Mouse (Mus musculus) intestine, embryonic 15.5 days (tissue): Measurements from ENCODE around the gene A4galt. TPM values are rescaled to one million over a fixed set of nuclear protein-coding genes. Genes with fewer than 3 reads are reported as not detected.
A peak's percentile ranks its signal among the peaks of the same experiment; 100 is the strongest.

Source experiments
- ATAC-seq: fragments of 200-750 bp; cut with Nextera tagmentation; 2 replicates; pipeline ENCODE4 v1.8.0; 2017; ENCODE audit warnings: moderate TSS enrichment, moderate library complexity
- H3K27ac ChIP-seq: fragments of 300-500 bp; sonication (generic); 2 replicates; pipeline ENCODE4 v1.5.1; 2015; ENCODE audit warnings: mild to moderate bottlenecking, inconsistent platforms
- H3K27me3 ChIP-seq: fragments of 300-500 bp; sonication (generic); replicated peaks from 2 replicates; pipeline ENCODE4 v1.6.1; 2015; ENCODE audit warnings: inconsistent platforms
- H3K36me3 ChIP-seq: fragments of 300-500 bp; sonication (generic); 2 replicates; pipeline ENCODE4 v1.6.1; 2015; ENCODE audit warnings: inconsistent platforms
- H3K4me1 ChIP-seq: fragments of 300-500 bp; sonication (generic); replicated peaks from 2 replicates; pipeline ENCODE4 v1.6.1; 2015; ENCODE audit warnings: inconsistent platforms
- H3K4me2 ChIP-seq: fragments of 300-500 bp; sonication (generic); replicated peaks from 2 replicates; pipeline ENCODE4 v1.6.1; 2015; ENCODE audit warnings: mild to moderate bottlenecking, inconsistent platforms
- H3K4me3 ChIP-seq: fragments of 300-500 bp; sonication (generic); replicated peaks from 2 replicates; pipeline ENCODE4 v1.5.1; 2015; ENCODE audit warnings: inconsistent platforms
- H3K9ac ChIP-seq: fragments of 300-500 bp; sonication (generic); 2 replicates; pipeline ENCODE4 v1.6.1; 2015; ENCODE audit warnings: inconsistent platforms
- H3K9me3 ChIP-seq: fragments of 300-500 bp; sonication (generic); 2 replicates; pipeline ENCODE4 v1.6.1; 2016; ENCODE audit warnings: inconsistent platforms
- WGBS: fragments of 180-500 bp; shearing (Covaris S2); methylation state at CpG from one replicate; pipeline ENCODE4 v1.1.7; 2015; 5-methylcytosine and 5-hydroxymethylcytosine counted together
- polyA plus RNA-seq: library from polyadenylated mRNA; unstranded; fragments of >200 nt; fragmentation: Nextera tagmentation; extraction: Ambion mirVana; gene quantifications from 2 replicates; pipeline ENCODE4 v1.2.1, GENCODE M21; 2015

A4galt gene
- 3.3 and 4.2 TPM in 2 replicates for polyA plus RNA-seq

DNA sequence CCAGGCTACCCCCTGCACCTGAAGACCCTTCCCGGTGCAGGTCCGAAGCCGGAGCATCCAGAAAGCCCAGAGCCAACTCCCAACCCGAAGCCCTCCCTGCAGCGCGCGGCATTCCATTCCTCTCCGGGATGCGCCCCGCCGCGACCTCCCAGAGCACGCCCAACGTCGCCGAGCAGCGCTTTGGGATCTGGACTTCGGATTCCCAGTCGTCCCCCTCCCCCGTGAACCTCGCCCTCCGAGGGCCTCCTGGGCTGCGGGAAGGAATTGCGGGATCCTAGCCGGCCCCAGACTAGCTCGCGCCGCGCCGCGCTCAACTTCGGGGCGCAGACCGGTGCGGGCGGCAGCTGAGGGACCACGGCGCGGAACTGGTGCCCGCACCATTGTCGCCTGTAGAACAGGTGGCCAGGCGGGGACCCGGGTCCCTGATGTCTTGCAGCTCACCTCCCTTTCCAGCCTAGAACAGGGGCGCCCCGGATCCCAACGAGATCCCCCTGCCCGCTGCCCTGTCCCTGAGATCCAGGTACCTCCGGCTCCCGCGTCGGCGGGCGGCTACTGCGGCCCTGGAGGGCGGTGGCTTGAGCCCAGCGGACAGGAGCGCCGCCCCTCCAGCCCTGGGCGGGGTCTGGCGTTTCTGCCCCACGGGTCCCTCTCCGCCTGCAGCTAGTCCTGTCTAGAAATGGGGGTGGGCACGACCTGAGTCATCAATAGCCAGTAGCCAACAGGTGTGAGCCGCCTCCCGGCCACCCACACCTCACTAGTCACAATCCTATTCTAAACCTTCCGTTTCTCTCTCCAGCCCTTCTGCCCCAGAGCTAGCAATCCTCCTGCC lies at the start of gene A4galt:
TSS of gene A4galt (minus strand) at position 599 of the 829 bp plus-strand sequence.
- Histone ChIP-seq H3K4me1 (peaks cover 20% of the 10 kb centered on the region), H3K27me3 (peaks cover 14% of the 10 kb centered on the region), H3K36me3 (no peaks in the 10 kb centered on the region), H3K27ac (no peak within 1 kb of the TSS), H3K9ac (peak within 1 kb of the TSS; percentile 58), H3K4me3 (peak within 1 kb of the TSS; percentile 61), H3K4me2 (peak within 1 kb of the TSS; percentile 93), H3K9me3 (no peaks in the 10 kb centered on the region)
- WGBS = 2% methylated on average over 66 of the region's 66 CpGs
- peak; percentile 61 for ATAC-seq

DNA sequence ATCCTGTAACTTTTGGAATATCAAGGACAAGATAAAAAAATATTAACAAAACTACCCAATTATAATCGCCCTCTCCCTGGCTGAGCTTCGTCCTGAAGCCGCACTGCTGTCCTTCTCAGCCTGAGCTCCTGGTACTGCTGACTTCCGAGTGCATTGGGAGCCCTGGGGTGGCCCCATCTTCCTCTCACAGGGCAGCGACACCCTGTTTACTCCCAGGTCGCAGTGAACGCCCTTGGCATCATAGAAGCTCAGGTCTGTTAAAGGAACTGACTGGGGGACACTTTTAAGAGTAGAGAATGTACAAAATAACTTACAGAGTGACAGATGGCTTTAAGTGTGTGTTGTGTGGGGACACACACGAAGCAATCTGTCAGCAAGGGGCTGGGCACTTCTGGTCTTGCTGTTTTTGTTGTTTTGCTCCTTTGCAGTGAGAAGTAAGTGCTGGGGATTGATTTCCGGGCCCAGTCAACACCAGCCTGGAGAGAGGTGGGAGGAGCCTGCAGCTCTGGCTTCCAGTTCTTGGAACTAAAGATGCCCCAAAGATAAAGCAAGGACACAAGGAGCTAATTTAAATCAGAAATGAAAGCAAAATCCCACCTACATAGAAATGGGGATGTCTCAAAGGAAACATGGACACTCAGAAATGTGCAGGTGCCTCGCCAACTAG lies 48.5 kb upstream of the A4galt start:
- Histone ChIP-seq H3K36me3 (peaks cover 8% of the 10 kb centered on the region), H3K27me3 (no peaks in the 10 kb centered on the region), H3K4me2 (no peak overlapping the region), H3K27ac (no peak overlapping the region), H3K9me3 (no peaks in the 10 kb centered on the region), H3K4me1 (peaks cover 20% of the 10 kb centered on the region), H3K9ac (no peak overlapping the region), H3K4me3 (no peak overlapping the region)
- WGBS = 58% methylated on average over 10 of the region's 10 CpGs
- no peak for ATAC-seq

DNA sequence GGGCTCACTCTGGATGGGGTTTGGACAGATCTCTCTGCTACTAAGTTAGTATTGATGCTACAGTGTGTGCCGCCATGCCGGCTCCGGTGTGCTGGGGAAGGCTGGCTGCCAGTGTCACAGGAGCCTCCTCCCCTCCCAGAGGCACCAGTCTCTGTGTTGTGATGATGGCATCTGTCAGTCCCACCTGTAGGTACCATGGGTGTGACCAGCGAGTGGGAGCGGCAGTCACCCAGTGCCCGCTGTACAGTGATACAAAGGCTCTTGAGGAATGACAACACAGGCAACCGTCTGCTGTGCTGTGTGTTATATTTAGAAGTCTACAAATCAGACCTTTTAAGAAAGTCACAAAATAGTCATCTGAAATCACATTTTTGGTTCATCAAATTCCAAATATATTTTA lies 47.9 kb upstream of the A4galt start:
- 88% methylated on average over 7 of the region's 7 CpGs for WGBS
- ATAC-seq = no peak
- no peaks in the 10 kb centered on the region for H3K27me3 ChIP-seq
- H3K27ac ChIP-seq = no peak overlapping the region
- H3K9ac ChIP-seq = no peak overlapping the region
- no peak overlapping the region for H3K4me3 ChIP-seq
- no peak overlapping the region for H3K4me2 ChIP-seq
- peaks cover 6% of the 10 kb centered on the region for H3K36me3 ChIP-seq
- H3K4me1 ChIP-seq = peaks cover 14% of the 10 kb centered on the region
- no peaks in the 10 kb centered on the region for H3K9me3 ChIP-seq

DNA sequence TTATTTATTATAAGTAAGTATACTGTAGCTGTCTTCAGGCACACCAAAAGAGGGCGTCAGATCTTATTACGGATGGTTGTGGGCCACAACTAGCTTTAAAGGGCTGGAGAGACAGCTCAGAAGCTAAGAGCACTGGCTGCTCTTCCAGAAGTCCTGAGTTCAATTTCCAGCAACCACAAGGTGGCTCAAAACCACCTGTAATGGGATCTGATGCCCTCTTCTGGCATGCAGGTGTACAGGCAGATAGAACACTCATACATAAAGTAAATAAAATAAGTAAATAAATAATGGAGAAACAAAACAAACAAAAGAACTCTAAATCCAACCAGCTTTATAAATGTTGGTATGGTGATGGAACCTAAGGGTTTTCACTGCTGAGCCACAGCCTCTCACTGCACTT lies 47.2 kb upstream of the A4galt start:
- Histone ChIP-seq H3K27me3 (no peaks in the 10 kb centered on the region), H3K27ac (no peak overlapping the region), H3K9me3 (no peaks in the 10 kb centered on the region), H3K36me3 (peaks cover 6% of the 10 kb centered on the region), H3K9ac (no peak overlapping the region), H3K4me1 (peaks cover 10% of the 10 kb centered on the region), H3K4me3 (no peak overlapping the region), H3K4me2 (no peak overlapping the region)
- 87% methylated on average over 2 of the region's 2 CpGs for WGBS
- ATAC-seq = no peak

DNA sequence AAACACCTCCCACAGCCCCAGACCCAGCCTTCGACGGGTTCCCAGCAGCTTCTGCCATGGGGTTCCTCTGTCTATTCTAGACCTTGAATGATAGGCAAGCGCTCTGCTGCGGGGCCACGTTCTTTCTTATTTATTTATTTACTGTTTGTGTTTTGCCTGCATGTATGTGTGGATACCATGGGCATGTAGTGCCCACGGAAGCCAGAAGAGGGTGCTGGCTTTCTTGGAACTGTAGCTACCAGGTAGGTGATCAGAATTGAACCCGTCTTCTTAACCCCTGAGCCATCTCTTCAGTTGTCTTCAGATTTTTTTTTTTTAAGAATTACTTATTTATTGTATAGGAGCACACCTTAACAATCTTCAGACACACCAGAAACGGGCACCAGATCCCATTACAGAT lies 46.7 kb upstream of the A4galt start:
- Histone ChIP-seq H3K4me2 (no peak overlapping the region), H3K27me3 (no peaks in the 10 kb centered on the region), H3K4me3 (no peak overlapping the region), H3K4me1 (peaks cover 9% of the 10 kb centered on the region; the same call in 1 of the 2 replicates), H3K9ac (no peak overlapping the region), H3K27ac (no peak overlapping the region), H3K36me3 (peaks cover 5% of the 10 kb centered on the region), H3K9me3 (no peaks in the 10 kb centered on the region)
- no peak for ATAC-seq
- WGBS = 85% methylated on average over 8 of the region's 8 CpGs

DNA sequence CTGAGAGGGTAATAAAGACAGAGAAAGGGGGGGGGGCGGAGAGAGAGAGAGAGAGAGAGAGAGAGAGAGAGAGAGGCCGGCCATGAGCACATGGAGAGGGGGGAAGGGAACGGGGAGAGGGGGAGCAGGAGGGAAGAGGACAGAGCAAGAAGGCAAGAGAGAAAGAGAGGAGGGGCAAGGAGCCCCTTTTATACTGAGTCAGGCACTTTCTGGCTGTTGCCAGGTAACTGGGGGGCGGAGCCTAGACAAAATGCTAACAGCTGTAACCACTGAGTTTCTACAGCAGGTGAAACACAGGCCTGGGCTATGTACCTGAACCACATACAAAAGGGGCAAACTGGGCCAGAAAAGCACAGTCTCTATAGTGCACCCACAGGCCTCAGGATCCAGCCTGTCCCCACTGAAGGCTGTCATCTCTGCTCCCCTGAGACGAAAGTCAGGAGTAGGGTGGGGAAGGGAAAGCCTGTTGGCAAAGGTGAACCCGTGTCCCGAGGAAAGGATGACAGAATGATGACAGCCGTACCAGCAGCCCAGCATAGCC lies 45.3 kb upstream of the A4galt start:
- ATAC-seq = peak; percentile 26
- WGBS = 55% methylated on average over 7 of the region's 8 CpGs
- H3K27me3 ChIP-seq = no peaks in the 10 kb centered on the region

DNA sequence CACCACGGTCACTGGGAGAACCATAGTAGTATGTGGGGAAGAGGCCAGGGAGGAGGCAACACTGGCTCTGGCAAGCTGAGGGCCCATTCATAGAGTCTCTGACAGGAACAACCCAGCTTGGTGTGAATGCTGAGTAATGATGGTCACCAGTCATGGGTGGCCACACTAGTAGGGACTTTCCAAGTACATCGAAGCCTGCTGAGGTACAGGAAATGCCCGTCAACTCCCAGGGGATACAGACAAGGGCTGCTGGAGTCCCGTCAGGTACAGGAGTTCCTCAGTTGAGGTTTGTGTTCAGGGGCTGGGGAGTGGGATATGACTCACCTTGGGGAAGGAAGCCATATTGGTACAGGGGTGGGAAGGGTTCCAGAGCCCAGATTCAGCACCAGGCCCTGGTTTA lies 44.5 kb upstream of the A4galt start:
- no peak for ATAC-seq
- no peaks in the 10 kb centered on the region for H3K9me3 ChIP-seq
- 86% methylated on average over 4 of the region's 4 CpGs for WGBS
- no peak overlapping the region for H3K9ac ChIP-seq
- peaks cover 16% of the 10 kb centered on the region; the same call in 1 of the 2 replicates for H3K4me1 ChIP-seq
- H3K4me2 ChIP-seq = no peak overlapping the region
- no peaks in the 10 kb centered on the region for H3K36me3 ChIP-seq
- no peak overlapping the region for H3K4me3 ChIP-seq
- H3K27me3 ChIP-seq = no peaks in the 10 kb centered on the region
- no peak overlapping the region for H3K27ac ChIP-seq

More for the DNA sequence above, 45.3 kb upstream of the A4galt start:
- no peak overlapping the region for H3K27ac ChIP-seq
- H3K4me2 ChIP-seq = no peak overlapping the region
- peaks cover 16% of the 10 kb centered on the region; the same call in 1 of the 2 replicates for H3K4me1 ChIP-seq
- no peak overlapping the region for H3K9ac ChIP-seq
- H3K36me3 ChIP-seq = no peaks in the 10 kb centered on the region
- H3K4me3 ChIP-seq = no peak overlapping the region
- H3K9me3 ChIP-seq = no peaks in the 10 kb centered on the region

DNA sequence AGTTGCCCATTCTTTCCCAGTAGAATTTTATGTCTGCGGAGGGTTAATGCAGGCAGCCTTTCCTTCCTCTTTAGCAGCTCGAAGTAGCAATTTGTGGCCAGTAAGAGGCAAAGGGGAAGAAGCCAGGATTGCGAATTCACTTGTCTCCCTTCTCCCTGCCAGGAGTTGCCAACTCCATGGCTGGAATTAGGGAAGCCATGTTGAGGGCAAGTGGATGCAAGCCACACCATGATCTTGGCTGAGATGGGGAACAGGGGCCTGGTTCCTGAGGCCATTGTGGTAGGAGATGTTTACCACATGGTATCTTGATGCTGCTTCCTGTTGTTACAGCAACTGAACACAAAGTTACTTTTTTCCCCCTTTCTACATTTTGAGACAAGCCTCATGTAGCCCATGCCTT lies 43.4 kb upstream of the A4galt start:
- 78% methylated on average over 3 of the region's 3 CpGs for WGBS
- no peak for ATAC-seq

DNA sequence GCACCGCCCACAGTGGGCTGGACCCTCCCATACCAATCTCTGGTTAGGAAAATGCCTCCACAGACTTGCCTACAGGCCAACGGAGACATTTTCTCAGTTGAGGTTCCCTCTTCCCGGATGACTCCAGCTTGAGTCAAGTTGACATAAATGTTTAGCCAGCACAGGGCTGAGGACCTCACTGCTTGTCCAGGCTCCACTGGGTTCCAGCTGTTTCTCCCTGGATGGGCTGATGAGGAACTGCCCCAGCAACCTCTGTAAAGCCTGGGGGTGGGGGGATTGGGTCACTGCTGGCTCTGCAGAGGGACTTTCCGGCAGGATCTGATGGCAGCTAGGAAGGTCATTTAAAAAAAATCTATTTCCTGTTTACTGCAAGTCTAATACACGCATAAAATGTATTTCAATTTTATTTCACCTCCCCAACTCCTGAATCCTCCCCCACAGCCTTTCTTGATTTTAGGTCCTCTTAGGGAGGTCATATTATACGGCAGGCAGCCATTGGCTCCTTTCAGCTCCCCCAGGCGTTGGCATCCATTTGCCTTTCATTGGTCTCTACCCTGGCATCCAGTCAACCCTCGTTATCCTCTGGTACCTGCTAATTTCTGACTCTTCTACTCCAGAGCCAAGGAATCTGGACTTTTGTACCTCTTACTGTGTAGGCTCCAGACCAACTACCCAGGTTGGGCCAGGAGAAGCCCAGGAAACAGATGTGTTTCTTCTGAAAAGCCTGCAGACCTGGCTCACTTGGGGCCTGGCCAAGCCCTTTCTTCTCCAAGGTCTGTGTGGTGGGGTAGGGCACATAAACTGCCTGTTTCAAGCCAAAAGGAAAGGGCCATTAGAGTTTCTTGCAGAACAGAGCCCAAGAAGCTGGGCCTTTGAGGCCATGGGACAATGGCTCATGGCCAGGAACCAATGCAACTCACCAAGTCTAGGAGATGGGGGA lies 42.4 kb upstream of the A4galt start:
- no peak overlapping the region for H3K4me2 ChIP-seq
- H3K9me3 ChIP-seq = no peaks in the 10 kb centered on the region
- H3K9ac ChIP-seq = no peak overlapping the region
- peak overlapping the region; percentile 56; the same call in 1 of the 2 replicates for H3K27ac ChIP-seq
- H3K27me3 ChIP-seq = no peaks in the 10 kb centered on the region
- 77% methylated on average over 8 of the region's 8 CpGs for WGBS
- peaks cover 16% of the 10 kb centered on the region; the same call in 1 of the 2 replicates for H3K4me1 ChIP-seq
- no peak for ATAC-seq
- no peak overlapping the region for H3K4me3 ChIP-seq
- no peaks in the 10 kb centered on the region for H3K36me3 ChIP-seq

More for the DNA sequence above, 43.4 kb upstream of the A4galt start:
- Histone ChIP-seq H3K4me1 (peaks cover 16% of the 10 kb centered on the region; the same call in 1 of the 2 replicates), H3K27ac (no peak overlapping the region), H3K9ac (no peak overlapping the region), H3K4me2 (no peak overlapping the region), H3K9me3 (no peaks in the 10 kb centered on the region), H3K36me3 (no peaks in the 10 kb centered on the region), H3K27me3 (no peaks in the 10 kb centered on the region), H3K4me3 (no peak overlapping the region)

DNA sequence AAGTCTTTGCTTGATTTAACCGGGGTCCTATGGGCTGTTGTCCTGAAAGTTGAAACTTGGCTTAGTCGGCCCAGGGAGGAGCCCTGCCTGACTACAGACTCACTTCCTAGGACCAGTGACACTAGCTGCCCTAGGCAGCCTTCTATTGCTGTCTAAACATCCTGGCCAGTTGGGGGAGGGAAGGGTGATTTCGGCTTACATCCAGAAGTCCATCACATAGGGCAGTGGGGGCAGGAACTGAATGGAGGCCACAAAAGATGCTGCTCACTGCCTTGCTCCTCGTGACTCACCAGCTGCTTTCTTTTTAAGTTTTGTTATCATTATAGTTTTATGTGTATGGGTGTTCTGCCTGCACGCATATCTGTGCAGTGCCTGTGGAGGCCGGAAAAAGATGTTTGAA lies 41.6 kb upstream of the A4galt start:
- H3K4me2 ChIP-seq = no peak overlapping the region
- H3K9me3 ChIP-seq = no peaks in the 10 kb centered on the region
- H3K36me3 ChIP-seq = no peaks in the 10 kb centered on the region
- H3K4me1 ChIP-seq = peaks cover 16% of the 10 kb centered on the region; the same call in 1 of the 2 replicates
- H3K27me3 ChIP-seq = no peaks in the 10 kb centered on the region
- H3K9ac ChIP-seq = no peak overlapping the region
- WGBS = 55% methylated on average over 6 of the region's 6 CpGs
- H3K4me3 ChIP-seq = no peak overlapping the region
- peak overlapping the region; percentile 56; the same call in 1 of the 2 replicates for H3K27ac ChIP-seq
- ATAC-seq = peak; percentile 23; the same call in 1 of the 2 replicates

DNA sequence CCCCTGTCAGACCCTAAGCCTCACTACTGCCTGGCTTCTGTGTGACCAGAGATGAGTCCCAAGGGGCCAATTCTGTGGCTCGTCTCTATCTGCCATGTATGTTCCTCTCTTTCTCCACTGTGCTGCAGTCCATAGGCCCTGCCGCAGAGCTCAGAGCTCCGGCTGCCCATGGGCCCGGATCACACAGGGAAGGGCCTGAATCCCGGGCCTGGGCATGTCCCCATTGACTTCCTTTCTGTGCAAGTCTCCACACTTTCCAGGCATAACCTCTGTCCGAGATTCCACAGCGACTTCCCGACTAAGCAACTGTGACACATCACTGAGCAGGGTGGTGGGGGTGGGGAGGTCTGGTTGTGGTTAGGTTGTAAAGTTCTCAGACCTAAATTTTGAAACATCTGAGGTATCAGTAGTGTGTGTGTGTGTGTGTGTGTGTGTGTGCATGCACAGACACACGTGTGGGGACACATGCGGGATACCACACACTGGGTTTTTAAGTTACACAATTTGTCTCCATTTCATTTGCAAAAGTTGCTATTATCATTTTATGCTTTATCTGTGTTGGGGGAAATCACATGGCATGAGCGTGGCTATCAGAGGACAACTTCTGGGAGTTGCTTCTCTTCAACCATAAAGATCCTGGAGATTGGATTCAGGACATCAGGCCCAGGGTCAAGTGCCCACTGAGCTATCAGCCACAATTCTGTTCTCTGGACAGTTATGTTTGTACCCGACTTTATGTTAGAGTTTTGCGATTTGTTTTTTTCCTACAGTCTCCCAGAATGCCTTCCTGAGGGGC lies 40.9 kb upstream of the A4galt start:
- H3K27ac ChIP-seq = peak overlapping the region; percentile 56; the same call in 1 of the 2 replicates
- ATAC-seq = no peak
- WGBS = 82% methylated on average over 13 of the region's 13 CpGs

More for the DNA sequence above, 40.9 kb upstream of the A4galt start:
- no peak overlapping the region for H3K9ac ChIP-seq
- H3K4me2 ChIP-seq = no peak overlapping the region
- no peaks in the 10 kb centered on the region for H3K27me3 ChIP-seq
- H3K4me1 ChIP-seq = peaks cover 16% of the 10 kb centered on the region; the same call in 1 of the 2 replicates
- H3K9me3 ChIP-seq = no peaks in the 10 kb centered on the region
- no peak overlapping the region for H3K4me3 ChIP-seq
- no peaks in the 10 kb centered on the region for H3K36me3 ChIP-seq
